Mouse (Mus musculus) gastrocnemius, postnatal 36 days (tissue): ENCODE data around the gene Serpina7. TPM values are rescaled to one million over a fixed set of nuclear protein-coding genes. Genes with fewer than 3 reads are reported as not detected.

Experiments
- DNase-seq, 2 experiments: peaks; one replicate each; pipeline ENCODE4 v3.0.0; 2022
- intact Hi-C: fragments of 180-260 bp; cut with DNase I; formaldehyde crosslinking; loops from one replicate; pipeline ENCODE4 v1.15.1; 2025
- long read RNA-seq, 2 experiments: library from polyadenylated mRNA; stranded (forward); transcript quantifications; one replicate each; pipeline ENCODE4 v2.0.0; 2021
- total RNA-seq, 2 experiments: library from RNA; stranded (reverse); gene quantifications; 2 replicates each; pipeline ENCODE4 v1.2.3; 2021

Serpina7 gene
- total RNA-seq: not detected
- long read RNA-seq, experiment 1: 0 reads
- long read RNA-seq, experiment 2: 0 reads

DNA sequence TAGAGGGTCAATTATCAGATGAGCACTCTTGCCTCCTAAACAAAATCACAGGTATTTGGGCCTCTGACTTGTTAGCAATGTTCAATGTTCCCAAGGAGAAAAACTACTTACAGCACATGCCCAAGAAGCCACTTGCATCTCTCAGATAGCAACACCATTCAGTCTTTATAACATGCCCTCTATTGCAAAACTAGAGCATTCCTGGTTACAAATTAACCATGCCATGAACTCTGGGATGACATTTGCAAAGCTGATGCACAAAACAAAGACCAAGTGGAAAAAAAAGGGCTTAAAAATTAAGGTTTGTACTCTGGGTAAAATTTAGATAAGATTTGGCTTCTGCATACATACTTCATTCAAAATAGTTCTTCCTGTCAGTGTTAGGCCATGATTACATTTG lies at the start of gene Serpina7:
Serpina7 (minus strand) TSS at position 160 of the 400 bp plus-strand sequence.
- DNase-seq: no peak

DNA sequence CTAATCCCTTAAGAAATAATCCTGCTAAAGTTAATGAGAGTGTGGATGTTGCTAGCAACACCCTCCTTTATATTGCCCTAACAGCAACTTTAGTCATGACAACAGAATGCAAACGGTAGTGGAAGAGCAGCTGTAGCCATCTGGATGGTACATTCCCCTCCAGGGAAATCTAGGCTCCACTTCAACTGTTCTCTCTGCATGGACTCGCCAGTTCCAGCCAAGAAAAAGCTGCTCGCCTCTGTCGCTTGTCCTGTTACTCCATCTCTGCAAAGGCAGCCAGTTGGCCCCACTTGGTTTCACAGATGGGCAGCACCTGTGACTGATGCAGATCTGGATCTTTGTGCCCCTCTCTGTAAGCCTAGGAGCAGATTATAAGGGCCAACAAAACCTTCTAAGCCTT lies 49.0 kb upstream of the Serpina7 start:
- DNase-seq: no peak
- intact Hi-C loops: no loop called here

More for the DNA sequence above, at the start of gene Serpina7:
- intact Hi-C loops: no loop called here

DNA sequence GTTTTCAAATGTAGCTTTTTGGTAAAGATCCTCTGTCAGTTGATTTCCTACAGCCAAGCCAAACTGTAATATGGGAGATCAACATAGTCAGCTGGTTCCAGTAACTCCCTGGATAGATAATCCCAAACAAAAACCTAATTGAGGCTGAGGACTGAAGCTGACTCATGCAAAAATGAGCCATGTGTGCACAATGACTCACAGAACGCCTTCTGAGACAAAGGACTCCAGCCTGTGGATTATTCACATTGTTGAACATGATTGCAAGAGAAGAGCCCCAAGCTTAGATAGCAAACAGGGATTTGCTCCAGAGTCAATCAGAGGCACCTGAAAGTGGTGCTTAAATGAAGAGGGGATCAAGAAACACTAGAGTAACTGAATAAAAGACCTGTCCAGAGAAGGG lies 12.2 kb upstream of the Serpina7 start:
- no peak for DNase-seq
- intact Hi-C loops: no loop called here

DNA sequence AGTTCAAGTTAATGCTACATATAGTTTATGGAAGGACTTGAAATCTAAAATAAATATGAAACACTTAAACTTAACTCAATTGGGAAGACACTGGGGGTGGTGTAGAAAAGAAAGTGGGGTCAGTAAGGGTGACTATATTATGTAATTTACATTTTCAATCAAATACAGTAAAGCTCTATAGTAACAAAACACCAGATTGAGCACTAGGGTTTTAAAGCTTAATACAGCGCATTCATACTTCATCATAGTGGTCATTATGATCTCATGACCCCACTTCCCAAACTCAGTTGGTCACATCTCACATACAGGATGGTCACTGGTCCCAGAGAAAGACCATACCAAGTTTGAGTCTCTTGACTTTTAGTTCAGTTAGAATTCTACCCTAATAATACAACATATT lies 907 bp upstream of the Serpina7 start, which contains the start of gene 4930513O06Rik:
4930513O06Rik (plus strand) TSS at position 301 of the 400 bp plus-strand sequence.
- intact Hi-C loops: no loop called here
- DNase-seq: no peak

DNA sequence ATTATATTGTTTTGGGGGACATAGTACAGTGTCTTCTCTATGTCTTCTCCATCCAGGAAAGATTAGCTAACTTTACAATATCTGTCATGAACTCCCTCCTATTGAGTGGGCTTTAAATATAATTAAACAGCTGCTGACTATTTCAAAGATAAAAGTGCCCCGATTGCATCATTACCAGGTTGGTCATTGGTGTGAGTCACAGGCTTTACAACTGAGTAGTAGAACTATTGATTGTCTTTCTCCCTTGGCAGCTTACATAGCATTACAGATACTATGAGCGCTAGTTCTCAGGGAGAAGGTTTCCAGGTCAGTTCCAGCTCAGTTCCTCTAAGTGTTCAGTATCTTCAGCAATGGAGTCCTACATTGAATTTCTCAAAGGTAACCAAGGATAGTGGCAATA lies 6.5 kb downstream of the Serpina7 start:
- intact Hi-C loops: no loop called here

DNA sequence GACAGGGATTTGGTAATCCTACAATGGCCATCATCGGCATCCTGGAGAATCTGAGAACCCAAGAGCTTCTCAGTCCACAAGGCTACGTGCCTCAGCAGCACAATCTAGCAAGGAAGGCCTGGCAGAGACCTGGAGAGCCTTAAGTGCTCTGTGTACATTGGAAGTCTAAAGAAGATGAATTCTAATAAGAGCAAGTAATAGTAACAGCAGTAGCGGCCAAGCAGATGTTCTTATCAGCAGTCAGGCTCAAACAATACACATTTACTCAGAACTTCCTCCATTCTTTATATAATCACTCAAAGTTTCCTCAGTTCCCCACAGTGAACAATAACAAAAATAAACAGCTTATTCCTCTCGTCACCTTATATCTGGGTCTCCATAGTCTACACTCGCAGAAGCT lies 21.0 kb downstream of the Serpina7 start:
- DNase-seq: no peak
- intact Hi-C loops: no loop called here

More for the DNA sequence above, 6.5 kb downstream of the Serpina7 start:
- DNase-seq: no peak

DNA sequence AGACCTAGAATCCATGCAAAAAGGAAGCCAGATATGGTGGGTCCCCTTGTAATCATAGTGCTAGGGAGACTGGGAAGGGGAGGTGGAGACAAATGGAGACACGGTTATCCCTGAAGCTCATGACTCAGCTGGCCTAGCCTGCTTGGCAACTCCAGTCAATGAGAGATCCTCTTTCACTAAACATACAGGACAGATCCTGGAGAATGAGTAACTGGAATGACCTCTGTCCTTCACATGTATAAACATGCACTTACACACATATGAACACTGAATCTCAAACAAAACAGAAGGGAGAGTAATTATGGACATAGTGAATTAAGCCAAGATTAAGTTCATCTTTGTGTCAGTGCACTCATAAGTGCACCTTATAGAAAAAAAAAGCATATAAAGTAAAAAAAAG lies 31.9 kb downstream of the Serpina7 start:
- intact Hi-C loops: no loop called here
- DNase-seq: no peak

DNA sequence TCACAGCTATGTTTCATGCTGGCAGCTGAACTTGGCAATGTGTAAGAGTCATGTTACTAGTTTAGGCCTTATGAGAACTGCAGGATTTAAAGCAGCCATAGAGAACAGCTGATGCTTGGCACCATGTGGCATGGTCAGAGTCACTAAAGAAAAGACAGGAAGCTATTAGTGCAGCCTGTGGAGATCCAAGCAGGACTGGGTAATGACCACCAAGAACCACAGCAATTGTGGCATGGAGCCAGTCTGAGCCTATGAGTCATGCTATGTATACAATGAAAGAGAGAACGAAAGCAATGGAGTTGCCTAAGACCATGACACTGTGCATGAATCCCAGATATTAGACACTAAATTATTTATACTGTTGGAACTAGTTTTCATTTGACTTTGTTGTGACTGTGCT lies 33.1 kb downstream of the Serpina7 start:
- intact Hi-C loops: no loop called here
- no peak for DNase-seq

DNA sequence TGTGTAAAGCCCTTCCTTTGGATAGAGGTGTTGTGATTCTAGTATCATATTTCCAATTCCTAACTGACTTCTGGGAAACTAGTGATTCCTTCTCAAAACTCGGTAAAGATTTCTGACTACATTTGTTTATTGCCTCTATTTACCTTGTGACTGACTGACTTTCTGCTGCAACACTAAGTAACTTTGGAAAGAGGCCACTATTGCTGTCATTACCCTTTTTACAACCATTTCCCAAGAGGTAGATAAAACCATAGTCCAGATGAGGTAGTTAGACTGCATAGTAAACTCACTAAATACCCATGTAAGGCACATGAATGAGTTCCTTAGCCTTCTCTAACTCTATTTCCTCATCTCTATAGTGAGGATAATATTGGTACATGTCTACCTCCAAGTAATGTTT lies 43.9 kb downstream of the Serpina7 start:
- intact Hi-C loops: no loop called here
- DNase-seq: no peak

DNA sequence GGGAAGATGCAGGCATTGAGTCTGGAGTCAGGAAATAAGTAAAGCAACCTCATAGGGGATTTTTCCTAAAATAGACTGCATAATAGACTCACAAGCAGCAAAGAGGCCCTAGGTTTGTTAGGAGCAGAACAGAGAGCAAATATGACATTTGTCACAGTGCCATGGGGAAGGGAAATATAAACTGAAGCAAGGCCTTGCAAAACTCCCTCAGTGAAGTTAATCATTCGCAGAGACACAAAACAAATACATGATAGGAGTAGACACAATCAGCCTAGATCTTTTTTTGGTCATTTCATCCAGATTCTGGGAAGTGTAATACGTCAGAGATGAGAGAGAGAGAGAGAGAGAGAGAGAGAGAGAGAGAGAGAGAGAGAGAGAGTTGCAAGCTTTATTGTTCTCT lies 45.7 kb downstream of the Serpina7 start:
- DNase-seq: no peak
- intact Hi-C loops: loop anchor here (10.0 kb wide), 1 partner anchor 65 kb away; no protein-coding TSS in a partner anchor

DNA sequence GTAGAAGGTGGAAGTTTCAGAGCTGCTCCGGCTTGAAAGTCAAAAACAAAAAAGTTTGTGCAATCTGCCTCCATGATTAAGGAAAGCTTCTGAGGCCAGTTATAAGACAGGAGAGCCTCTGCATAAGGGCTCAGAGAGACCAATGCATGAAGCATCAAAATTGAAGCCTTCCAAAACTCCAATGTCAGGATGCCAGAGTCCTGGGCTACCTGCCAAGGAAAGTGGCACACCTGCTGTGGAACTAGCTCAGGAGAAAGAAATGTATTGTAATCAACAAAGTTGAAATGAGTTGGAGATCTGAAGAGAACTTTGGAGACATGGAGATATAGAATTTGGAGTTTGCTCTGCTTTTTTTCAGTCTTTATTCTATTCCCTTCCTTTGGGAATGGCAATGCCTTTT lies 47.4 kb downstream of the Serpina7 start:
- DNase-seq: no peak
- intact Hi-C loops: loop anchor here (10.0 kb wide), 1 partner anchor 67 kb away; no protein-coding TSS in a partner anchor

Other genes with a start within 250 kb of the Serpina7 start
- under 1 TPM; 0.59 to 0.67 TPM for gene Nrk, start 170.8 kb downstream of the Serpina7 start, total RNA-seq
- not detected for gene 4930513O06Rik, start 1.0 kb upstream of the Serpina7 start, total RNA-seq
- not detected for gene 4933428M09Rik, start 94.0 kb upstream of the Serpina7 start, total RNA-seq
- gene Mum1l1, start 124.8 kb upstream of the Serpina7 start, total RNA-seq: 1 to 10 TPM; 3.2 to 4.2 TPM
- gene Trap1a, start 248.4 kb upstream of the Serpina7 start, total RNA-seq: not detected